Mouse (Mus musculus): ENCODE measurements around the gene Nabp1.

The Nabp1 gene

DNA sequence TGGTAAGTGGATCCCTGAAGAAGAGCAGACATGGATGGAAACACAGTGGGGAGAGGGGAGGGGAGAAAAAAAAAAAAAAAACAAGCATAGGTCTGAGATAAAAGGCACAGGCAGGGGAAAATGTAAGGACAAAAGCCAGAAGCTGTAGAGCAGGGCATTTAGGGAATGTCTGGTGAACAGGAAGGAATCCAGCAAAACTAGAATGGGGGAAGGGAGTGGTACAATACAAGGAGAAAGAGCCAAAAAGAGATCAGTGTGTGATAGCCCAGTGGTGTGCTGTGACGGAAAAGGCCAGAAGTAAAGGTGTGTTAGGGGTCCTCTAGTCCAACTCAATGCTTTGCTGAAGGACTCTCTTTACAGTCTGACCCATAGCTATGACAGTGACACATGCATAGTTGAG is 8.1 kb upstream of the Nabp1 start:
- DNase-seq (ENCODE audit: low read depth, low spot score): peak; percentile 64

DNA sequence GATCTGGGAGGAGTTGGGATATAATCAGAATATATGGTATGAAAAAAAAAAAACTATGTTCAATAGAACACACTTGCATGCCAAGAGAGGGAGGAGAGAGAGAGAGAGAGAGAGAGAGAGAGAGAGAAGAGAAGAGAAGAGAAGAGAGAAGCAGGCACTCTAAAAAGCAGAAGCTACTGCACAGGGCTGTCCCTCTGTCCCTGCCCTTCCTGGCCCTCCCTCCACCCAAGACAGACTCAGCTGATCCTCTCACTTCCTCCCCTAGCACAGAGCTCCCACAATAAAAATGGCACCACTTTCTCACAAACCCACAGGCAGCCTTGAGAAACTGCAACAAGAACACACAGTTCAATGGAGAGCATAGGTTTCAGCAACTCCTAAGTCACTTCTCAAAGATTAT is 2.2 kb upstream of the Nabp1 start:
- no peak for DNase-seq (ENCODE audit: low read depth, low spot score)

DNA sequence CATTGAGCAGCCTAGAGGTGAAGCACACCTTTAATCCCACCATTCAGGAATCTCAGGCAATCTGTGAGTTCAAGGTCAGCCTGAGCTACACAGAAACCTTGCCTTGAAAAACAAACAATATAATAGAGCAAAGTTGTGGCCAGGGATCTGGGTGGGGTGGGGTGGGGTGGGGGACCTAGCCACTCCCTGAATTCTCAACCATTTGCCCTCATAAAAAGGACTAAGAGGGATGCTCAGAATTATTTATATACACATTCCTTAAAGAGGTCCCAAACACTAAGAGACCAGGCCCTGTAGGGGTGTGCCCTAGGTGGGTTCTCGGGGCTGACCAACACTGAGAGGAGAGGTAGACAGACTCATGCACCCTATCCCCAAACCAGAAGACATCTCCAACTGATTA is 1.5 kb upstream of the Nabp1 start:
- peak; percentile 71 for DNase-seq (ENCODE audit: low read depth, low spot score)

DNA sequence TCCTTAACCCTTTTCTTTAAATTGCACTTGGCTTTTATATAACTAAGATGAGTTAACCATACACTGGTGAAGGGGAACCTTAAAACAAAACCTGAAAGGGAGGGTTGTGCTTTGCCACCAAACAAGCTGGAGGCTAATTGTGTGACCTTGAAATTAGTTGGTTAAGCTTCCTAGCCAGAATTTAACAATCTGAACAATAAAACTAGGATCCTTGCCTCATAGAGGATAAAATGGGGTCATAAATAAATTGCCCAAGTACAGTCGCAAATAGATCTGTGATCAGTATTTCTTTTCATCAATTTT is 753 bp upstream of the Nabp1 start:
- no peak for DNase-seq (ENCODE audit: low read depth, low spot score)

DNA sequence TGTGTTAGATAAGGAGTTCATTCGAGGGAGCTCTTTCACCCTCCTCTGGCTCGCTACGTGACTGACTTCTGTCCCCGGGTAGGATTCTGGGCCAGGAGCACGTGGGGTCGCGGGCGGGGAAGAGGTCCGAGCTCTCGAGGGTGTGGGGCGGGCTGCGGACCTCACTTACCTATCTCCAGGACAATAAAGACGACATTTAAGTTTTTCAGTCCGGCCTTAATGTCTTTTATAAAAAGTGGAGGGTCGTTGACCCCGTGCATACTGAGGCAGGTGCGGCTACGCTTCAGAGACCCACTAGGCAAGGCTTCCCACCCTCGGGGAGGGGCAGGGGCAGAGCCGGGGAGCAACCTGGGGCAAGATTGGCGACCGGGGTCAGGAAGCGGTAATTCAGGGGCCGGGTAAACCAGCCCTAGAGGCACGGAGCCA is 556 bp downstream of the Nabp1 start:
- DNase-seq (ENCODE audit: low read depth, low spot score): peak; percentile 53

DNA sequence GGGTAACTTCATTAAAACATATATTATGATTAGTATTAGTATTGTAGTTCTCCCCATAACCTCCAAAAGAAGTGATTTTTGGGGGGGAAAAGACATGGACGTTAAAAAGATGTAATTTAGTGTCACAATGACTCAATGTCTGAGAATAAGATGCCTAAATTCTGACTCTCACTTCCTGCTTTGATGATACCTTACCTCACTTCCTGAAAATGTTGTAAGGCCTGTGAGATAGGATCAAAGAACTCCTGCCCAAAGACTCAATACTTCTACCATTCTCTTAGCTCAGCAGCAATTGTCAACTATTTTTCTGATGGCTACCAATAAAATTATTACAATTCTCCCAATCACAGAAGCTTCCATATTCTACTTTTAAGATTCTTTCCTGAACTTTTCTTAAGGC is 1.8 kb downstream of the Nabp1 start:
- no peak for DNase-seq (ENCODE audit: low read depth, low spot score)

DNA sequence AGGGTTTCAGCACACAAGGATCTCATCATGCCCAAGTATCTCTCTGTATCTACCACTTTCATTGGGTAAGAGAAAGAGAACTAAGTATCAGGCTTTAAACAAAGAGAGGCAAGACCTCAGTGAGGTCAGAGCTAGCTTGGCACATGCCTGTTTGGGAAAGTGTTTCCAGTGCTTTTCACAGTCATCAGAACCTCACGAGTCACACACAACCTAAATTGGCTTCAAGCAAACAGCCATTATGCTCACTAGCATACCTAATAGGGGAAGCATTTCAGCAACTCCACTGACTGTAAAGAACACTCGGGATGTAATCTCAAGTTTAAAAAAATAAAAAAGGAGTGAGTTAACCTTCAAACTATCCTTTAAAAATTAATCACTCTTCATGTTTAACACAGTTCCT is 10.1 kb downstream of the Nabp1 start:
- DNase-seq (ENCODE audit: low read depth, low spot score): no peak

DNA sequence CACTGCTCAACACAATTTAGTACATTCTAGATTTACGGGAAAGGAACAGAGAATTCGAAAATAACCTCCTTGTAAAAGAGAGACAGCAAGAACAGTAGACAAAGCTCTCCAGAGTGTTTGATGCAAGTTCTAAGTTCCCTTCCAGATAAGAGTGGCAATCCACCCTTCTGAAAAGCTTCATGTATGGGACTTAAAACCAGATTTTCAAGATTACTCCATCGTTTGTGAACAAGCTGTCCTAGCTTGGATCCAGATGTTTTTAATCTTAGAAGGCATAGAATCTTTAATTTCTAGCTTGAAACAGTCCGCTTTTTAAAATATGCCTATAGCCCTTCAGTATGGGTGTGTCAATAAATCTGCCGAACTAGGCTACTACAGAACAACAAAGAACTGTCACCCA is 11.0 kb downstream of the Nabp1 start:
- DNase-seq (ENCODE audit: low read depth, low spot score): no peak

DNA sequence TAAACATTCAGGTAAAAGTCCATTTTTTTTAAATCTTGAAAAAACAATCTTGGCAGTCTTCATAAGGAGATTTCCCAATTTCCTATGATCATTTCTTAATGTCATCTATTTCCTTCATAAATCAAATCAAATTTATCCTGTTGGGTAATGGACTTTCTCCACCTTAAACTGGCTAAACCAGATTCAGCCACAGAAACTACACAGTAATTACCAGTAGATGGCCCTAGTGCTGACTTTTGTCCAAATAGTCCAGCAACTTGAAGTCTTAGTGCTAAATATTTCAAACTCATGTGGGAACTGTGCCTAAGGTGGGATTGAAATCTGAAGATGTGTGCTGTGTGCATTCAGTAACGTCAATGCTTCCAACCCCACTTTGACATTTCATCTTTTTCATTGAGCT is 11.8 kb downstream of the Nabp1 start:
- DNase-seq (ENCODE audit: low read depth, low spot score): peak; percentile 48

DNA sequence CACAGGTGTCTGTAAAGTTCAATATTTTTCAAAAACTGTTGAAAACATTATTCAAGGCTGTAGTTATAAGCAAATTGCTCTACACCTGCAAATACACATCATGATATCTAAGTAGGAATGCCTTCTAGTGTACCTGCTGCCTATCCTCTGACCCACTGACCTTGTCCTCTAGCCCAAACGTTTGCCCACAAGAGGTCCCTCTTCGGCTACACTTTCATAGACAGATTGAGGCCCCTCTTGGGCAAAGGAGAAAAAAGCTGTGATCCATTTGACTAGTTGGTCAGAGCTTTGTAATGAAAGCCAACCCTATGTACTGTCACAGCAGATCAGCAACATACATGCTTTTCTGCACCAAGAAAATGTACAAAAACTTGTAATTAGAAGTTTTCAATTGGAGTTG is 12.9 kb downstream of the Nabp1 start:
- no peak for DNase-seq (ENCODE audit: low read depth, low spot score)

DNA sequence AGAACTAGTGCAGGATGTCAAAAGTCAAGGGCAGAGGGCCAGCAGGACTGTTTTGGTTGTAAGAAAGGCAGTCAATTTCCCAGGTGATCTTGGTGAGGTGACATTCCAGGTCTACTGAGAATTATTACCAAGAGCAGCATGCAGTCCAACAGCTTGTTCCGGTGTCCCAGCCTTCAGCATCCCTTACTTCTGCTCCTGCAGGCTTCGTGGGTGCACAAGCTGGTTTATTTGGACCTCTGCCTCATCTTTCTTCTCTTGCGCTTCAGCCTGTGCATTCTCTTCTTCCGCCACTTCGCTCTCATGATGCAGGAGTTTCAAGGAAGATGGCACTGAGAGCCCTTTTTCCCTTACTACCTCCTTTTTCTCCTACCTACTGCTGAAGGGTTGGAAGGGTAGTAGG is 15.2 kb downstream of the Nabp1 start:
- DNase-seq (ENCODE audit: low read depth, low spot score): no peak

DNA sequence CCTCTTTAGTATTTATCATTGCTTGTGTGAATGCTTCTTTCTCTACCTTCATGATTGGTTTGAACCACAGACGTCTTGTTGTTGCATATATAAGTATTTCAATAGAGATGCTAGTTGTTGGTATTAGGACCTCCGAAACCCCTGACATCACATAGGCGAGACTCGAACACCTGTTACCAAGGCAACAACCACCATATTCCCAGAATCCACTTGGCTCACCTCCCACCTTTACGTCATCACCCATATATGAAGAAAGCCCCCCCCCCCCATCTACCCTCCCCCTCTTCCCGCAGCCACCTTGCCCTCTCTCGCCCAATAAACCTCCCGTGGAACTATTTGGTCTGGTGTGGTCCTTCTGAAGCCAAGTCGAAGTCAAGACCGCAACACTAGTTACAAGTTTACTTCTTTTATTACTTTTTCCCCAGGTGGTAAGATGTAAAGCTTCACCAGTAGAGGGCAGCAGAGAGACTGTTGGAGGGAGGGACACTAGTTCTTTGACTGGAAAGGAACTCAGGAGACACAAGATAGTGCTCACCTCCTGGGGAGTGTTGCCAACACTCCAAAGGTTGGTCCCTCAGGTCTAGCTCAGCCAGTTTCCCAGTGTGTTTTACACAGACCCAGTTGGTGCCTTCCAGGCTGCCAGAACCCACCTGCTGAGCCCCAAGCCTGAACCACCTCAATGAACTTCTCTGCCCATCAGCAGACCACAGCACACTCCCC is 19.3 kb downstream of the Nabp1 start:
- DNase-seq (ENCODE audit: low read depth, low spot score): peak; percentile 89

DNA sequence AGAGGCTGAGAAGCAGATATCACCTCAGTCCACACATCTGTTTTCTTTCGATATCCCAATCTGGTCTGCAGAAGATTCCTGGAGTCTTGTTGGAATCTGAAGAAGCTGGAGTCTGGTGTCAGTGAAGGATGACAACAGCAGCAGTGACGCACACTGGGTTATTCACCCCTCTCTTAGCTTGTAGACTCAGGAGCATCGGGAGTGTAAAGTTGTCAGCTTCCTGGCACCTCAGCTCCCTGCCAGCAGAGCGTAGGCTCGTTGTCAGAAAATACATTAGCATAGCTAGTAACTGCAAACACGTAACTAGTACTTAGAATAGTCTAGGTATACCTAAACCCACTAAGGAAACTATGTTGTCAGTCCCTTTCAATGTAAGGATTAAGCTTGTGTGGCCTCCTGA is 20.1 kb downstream of the Nabp1 start:
- DNase-seq (ENCODE audit: low read depth, low spot score): no peak

DNA sequence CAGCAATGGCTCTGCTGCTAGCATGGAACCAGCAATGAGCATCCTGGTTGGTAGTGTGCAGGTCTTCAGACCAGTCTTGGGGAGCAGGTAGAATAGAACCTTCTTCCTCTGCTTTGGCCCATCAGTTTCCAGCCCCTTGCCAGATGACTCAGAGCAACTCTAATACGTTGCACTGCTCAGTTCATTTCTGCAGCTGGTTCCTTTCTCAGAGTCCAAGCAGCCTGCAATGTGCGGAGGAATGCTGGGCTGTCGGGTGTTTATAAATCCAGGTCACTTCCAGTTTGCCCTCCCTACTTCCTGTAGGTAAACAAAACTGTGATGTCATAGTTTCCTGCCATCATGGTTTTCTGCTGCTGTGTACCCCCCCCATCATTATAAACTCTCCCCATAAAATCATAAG is 21.0 kb downstream of the Nabp1 start:
- DNase-seq (ENCODE audit: low read depth, low spot score): no peak

DNA sequence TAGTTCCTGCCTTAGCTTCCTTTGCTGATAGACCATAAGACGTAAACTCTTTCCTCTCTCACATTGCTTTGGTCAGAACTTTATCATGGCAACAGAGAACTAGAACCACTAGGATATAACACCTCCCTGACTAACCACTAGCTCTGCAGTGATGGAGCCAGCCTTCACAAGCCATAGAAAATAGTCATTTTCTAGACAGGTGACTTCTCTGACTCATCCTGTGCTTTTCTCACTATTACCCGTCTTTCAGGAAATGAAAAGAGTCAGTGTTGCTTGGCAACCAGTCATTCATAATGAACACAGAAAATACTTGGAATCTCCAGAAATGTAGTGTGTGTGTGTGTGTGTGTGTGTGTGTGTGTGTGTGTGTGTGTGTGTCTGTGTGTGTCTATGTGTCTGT is 29.4 kb downstream of the Nabp1 start:
- no peak for DNase-seq (ENCODE audit: low read depth, low spot score)

DNA sequence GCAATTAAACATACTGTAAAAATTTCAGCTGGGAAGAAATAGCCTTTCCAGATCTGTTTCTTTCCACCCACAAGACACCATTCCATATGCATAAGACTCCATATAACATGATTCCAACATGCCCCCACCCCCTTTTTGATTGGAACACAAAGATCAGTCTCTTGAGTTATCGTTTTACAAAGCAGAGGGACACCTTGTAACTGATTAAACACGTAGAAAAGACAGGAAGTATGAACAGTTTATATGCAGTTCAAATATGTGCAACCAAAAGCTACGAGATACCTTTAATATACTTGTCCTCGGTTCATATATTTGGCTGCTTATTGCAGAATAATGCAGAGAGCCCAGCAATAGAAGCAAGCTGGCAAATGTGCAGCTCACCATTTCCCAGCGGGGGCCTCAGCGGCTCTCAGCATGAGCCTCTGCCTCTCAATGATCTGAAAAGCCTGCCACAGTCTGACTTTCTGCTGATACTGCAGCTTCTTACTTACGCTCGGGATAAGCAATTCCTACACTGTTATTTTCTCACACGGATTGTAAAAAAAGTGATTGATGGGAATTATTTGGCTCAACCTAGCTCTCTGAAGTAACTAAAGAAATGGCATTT is 32.3 kb downstream of the Nabp1 start:
- DNase-seq (ENCODE audit: low read depth, low spot score): peak; percentile 39

DNA sequence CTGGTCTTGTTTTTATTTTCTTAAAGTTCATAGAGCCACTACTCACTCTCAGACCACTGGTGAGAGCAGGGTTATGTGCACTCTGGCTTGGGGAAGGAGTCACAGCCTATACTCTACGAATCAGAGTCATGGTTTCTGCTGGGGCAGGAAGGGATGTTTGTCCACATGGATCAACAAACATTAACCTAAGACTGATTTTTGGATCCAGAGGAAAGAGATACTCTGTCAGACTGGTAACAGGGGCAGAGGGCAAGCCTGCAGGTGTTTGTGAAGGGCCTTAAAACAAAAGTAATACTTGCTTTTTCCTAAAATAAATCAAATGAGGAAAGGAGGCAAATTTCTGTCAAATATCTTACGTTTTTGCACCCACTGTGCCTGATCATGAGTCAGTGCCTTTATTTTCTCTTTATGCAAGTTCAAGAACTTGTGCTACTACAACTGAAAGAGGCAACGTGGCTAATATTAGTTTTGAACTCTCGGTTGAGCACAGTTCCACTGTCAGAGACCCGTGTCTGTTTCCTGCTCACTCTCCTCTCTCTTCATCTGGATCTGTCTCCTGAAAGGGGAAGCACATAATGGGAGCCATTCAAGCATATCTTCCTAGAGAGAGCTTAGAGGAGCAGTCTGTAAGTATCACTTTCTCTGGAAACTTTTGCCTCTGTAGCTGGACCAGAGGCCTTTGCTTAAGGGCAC is 32.9 kb downstream of the Nabp1 start:
- no peak for DNase-seq (ENCODE audit: low read depth, low spot score)

DNA sequence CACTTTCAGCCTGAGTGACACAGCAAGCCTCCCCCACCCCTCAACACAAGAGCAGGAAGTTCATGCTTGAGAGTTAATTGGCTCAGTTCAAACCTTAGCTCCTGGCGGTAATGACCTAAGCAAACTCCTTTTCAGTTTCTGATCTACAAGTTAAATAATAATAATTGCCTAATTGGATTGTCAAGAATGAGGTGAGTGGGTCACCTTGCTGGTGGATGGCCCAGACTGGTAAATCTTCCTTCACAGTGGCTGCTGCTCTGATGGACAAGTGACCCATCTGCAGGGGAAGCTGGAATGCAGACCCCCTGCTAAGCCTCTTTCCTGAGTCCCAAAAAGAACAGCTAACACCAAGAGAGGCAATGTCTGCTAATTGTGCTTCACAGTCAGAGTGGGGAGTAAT is 48.5 kb downstream of the Nabp1 start:
- peak; percentile 59 for DNase-seq (ENCODE audit: low read depth, low spot score)

DNA sequence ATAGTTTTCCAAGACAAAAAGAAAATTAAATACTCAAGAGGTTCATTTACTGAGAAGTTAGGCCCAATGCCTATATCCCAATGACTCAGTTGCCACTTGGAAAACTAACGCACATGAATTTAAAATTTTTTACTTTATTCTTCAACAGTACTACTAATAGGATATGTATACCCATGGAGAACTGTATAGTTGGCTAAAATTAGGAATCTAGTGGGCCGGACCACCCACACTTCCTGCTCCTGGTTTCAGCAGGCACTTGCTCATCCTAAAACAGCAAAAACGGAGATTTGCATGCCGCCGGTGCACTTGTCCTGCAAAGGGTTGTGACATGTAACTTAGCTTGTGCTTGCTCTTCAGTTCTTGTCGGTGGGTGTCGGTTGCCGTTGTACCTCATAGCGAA is 51.9 kb downstream of the Nabp1 start:
- DNase-seq (ENCODE audit: low read depth, low spot score): no peak

DNA sequence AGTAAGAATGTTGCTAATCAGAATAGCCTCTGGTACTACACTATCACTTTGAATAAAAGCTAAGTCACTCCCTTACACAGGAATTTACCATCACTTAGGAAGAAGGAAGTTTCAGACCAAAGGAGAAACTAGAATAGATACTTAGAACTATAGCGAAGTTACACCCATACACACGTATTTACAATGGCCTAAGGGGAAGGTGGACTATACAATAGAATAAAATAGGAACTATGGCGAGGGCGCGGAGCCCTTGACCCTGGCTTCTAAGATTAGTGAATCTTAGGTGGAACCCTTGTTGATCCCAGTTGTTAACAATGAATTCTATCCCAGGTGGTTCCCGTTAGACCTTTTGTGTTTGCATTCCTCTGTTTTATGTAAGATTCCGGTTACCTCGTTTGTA is 57.2 kb downstream of the Nabp1 start:
- DNase-seq (ENCODE audit: low read depth, low spot score): peak; percentile 68

DNA sequence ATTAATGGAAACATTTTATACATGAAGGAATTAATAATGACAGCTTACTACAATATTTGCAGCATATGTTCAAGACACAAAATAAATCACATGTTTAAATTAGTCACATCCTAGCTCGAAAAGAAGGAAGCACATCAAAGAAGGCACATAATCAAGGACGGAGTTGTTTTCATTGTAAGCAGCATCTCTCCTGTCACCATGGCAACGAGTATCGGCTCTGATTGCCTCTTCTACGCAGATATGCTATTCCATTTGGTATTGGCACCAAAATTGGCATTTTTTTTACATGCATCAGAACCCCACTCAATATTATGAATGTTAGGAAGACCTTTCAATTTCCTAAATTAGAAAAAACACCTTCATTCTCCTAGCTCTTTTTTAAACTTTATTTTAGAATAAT is 59.5 kb downstream of the Nabp1 start:
- no peak for DNase-seq (ENCODE audit: low read depth, low spot score)

Data from R1 (cell line).